Mouse (Mus musculus) lung, adult 2 months (tissue): ENCODE results near the gene Fkbp10. TPM values are rescaled to one million over a fixed set of nuclear protein-coding genes. Genes with fewer than 3 reads are reported as not detected.

Experiments used
- DNase-seq: peaks from one replicate; pipeline ENCODE4 v3.0.0; 2022
- H3K4me1 ChIP-seq: fragments of 200-500 bp; 2 replicates; pipeline ENCODE4 v1.6.1; 2011; ENCODE audit warnings: low read length; ENCODE audit not compliant: control insufficient read depth, insufficient read depth
- H3K4me3 ChIP-seq: fragments of 200-500 bp; replicated peaks from 2 replicates; pipeline ENCODE3; 2011; ENCODE audit warnings: low read depth, mild to moderate bottlenecking, control low read depth, low read length; ENCODE audit errors: extremely low read depth
- CTCF ChIP-seq: fragments of 200-500 bp; IDR thresholded peaks from 2 replicates; pipeline ENCODE4 v1.5.1; 2011; ENCODE audit warnings: mild to moderate bottlenecking, low read length, control low read depth; ENCODE audit not compliant: insufficient read depth
- POLR2A ChIP-seq: fragments of 200-500 bp; IDR thresholded peaks from 2 replicates; pipeline ENCODE4 v1.6.1; 2011; ENCODE audit warnings: low read depth, mild to moderate bottlenecking, control low read depth, low read length, borderline replicate concordance; ENCODE audit errors: extremely low read depth
- WGBS: fragments of 180-500 bp; shearing (Covaris S2); methylation state at CpG from one replicate; pipeline ENCODE4 v1.1.7; 2018; 5-methylcytosine and 5-hydroxymethylcytosine counted together
- polyA plus RNA-seq: library from polyadenylated mRNA; depleted of rRNA; stranded (reverse); fragments of >200 nt; gene quantifications from 2 replicates; pipeline ENCODE4 v1.2.3, GENCODE M21; 2012; rRNA removed

Gene Fkbp10
- polyA plus RNA-seq = 41.5 and 42.5 TPM in 2 replicates

DNA sequence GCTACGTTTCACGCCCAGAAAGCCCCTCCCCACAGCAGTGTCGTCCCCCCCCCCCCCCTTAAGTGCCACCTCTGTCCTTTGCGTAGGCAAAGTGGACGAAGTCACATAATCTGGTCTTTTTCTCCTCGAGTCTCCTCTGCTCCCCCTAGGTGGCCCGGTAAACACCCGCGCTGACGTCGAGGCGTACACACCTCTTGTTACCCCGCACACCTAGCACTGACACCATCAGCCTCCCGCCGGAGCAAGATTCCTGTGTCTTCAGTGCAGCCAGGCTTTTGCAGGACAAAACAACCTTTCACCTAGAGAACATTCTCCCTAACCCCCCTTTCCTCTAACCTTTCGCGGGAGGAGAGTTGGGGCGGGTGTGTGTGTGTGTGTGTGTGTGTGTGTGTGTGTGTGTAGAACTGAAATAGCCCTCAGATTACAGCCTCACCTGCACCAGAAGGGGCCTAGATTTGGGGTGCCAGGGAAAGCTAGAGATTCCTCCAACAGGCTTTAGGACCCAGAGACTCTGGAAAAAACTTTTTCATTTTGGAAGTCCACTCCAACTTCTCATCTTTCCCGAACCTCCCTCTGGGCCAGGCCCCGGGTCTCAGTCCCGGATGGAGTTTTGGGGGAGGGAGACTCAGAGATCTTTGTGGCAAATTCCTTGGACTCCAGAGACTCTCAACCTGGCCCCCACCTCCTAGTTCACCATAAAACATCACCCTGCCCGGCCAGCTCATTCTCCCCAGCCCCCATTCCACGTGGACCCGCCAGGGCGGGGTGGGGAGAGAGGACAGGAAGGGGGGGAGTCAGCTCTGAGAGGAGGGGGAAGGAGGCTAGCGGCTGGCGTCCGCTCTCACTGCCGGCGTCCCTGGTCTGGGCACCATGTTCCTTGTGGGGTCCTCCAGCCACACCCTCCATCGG is at the start of gene Fkbp10:
Fkbp10 (plus strand) TSS at position 784 of the 909 bp plus-strand sequence.
- peak within 1 kb of the TSS; percentile 62 for H3K4me3 ChIP-seq
- TF ChIP-seq POLR2A = no peak
- TF ChIP-seq CTCF = no peak
- WGBS = 1% methylated on average over 31 of the region's 31 CpGs
- DNase-seq = peak; percentile 46
- H3K4me1 ChIP-seq = peaks cover 2% of the 10 kb centered on the region; the same call in 1 of the 2 replicates

DNA sequence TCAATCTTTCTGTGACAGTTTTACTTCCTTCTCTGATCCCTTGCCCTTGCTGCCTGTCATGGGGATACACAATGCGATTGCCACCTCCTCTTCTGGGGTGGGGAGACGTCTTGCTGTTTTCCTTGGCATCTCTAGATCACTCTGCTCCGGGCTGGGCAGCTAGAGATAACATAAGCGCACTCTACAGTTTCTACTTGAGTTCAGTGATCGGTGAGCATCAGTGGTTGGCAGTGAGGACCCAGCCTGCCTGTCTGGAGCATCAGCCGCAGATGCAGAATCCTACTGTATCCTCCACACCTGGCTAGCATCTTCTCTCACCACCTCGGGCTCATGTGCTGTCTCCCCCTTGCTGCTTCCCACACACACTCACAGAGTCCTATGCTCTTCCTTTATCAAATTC is 46.4 kb upstream of the Fkbp10 start:
- peaks cover 4% of the 10 kb centered on the region; the same call in 1 of the 2 replicates for H3K4me1 ChIP-seq
- TF ChIP-seq CTCF (no peak), POLR2A (peak; percentile 5; the same call in 1 of the 2 replicates)
- H3K4me3 ChIP-seq = no peak overlapping the region
- 51% methylated on average over 7 of the region's 7 CpGs for WGBS
- DNase-seq = no peak

DNA sequence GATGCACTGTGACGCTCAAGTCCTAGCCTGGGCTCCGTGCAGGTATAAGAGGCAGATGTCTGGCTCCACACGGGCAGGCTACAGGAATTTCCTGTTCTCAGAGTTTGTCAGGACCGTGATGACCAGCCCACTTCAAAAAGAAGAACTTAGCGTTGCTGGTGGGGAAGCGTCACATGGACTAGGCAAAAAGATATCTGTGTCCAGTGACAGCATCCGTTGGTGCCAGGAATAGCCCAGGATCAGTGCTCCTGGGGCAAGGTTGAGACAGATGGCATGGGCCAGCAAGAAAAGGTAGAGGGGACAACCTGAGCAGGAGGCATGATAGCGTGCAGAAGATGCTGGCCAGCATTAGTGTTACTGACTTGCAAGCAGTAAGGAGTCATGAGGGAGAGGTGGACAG is 45.7 kb upstream of the Fkbp10 start:
- WGBS = 52% methylated on average over 8 of the region's 8 CpGs
- H3K4me1 ChIP-seq = peaks cover 4% of the 10 kb centered on the region; the same call in 1 of the 2 replicates
- no peak for DNase-seq
- H3K4me3 ChIP-seq = no peak overlapping the region
- no peak for TF ChIP-seq CTCF
- TF ChIP-seq POLR2A = no peak

DNA sequence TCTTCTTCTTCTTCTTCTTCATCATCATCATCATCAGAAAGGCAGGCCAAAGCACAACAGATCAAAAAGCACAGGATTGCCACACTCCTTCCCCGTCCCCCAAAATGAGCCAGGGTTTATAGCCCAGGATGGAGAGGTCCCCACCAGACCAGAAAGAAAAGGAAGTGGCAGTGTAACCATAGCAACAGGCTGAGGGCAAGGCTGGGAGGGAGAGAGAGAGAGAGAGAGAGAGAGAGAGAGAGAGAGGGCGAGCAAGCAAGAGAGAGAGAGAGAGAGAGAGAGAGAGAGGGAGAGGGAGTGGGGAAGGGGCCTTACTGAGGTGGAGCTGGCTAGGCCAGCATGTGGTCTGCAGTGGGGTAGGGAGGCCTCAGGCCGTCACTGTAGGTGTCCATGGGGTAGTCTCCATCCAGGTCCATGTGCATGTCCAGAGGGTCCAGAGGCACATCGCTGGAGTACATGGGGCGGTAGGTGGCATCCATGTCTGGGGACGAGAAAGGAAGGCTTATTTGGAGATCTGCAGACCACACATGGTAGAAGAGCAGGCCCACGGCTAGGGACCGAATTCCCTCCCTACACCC is 43.4 kb upstream of the Fkbp10 start:
- DNase-seq = no peak
- 78% methylated on average over 7 of the region's 8 CpGs for WGBS
- peaks cover 6% of the 10 kb centered on the region; the same call in 1 of the 2 replicates for H3K4me1 ChIP-seq
- TF ChIP-seq POLR2A = no peak
- no peak for TF ChIP-seq CTCF
- no peak overlapping the region for H3K4me3 ChIP-seq

DNA sequence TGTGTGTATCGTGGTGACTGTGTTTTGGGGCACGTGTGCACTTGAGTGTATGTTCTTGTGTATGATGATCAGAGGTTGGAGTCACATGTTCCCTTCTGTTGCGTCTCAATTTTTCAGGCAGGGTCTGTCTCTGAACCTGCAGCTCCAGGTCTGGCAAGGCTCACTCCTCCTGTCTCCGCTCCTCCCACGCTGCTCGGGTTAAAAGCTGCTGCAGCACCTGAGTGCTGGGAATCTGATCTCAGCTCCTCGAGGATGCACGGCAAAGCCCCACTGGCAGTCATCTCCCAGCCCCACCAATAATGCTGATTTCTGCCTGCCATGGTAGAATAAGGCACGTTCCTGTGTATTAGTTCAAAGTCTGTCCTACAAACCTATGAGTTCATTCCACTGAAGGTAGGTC is 40.4 kb upstream of the Fkbp10 start:
- DNase-seq = no peak
- Histone ChIP-seq H3K4me1 (peaks cover 6% of the 10 kb centered on the region; the same call in 1 of the 2 replicates), H3K4me3 (no peak overlapping the region)
- WGBS = 87% methylated on average over 9 of the region's 9 CpGs
- TF ChIP-seq POLR2A = no peak
- TF ChIP-seq CTCF = no peak

DNA sequence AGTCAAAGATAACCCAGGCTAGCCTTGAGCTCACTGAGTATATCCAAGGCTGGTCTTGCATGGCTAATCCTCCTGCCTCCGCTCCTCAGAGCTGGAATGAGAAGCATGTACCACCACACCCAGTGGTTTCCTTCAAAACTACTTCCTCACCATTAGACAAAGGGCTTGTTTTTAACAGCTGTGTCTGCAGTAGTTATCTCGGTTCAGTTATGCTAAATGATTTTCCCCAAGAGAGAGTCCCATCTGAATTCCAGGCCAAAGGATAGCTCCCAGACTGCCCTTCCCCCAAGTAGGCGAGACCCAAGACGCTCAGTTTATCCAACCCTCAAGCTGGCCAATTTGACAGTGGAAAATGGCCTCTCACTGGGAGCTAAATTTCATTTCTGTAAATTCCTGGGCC is 39.5 kb upstream of the Fkbp10 start:
- 45% methylated on average over 4 of the region's 4 CpGs for WGBS
- no peak overlapping the region for H3K4me3 ChIP-seq
- no peak for DNase-seq
- TF ChIP-seq POLR2A (no peak), CTCF (no peak)
- peaks cover 6% of the 10 kb centered on the region; the same call in 1 of the 2 replicates for H3K4me1 ChIP-seq

DNA sequence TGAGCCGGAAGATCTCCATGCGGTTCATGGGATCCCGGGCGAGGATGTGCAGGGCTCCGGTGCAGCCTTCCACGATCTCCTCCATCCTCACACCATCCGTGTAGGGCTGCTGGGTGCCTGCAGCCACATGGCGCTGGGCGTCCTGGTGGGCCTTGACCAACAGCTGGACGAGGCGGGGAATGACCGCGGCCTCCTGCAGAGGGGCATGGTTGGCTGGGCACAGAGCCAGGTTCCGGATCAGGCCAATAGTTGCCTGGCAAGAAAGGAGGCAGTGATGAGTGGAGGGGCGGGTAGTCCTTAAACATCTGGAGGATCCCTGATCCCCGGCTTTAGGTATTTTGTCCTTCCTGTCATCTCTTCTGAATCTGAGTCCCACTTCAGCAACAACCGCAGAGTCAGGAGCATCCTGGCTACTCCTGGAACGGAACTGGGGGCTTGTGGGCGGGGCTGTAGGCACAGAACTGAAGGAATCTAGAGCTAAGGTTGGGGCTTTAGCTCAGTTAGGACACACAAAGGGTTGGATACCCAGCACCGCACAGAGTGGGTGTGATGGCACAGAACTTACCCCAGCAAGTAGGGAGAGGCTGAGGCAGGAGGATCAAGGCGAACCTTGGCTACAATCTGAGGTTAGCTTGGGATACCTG is 38.6 kb upstream of the Fkbp10 start:
- Histone ChIP-seq H3K4me3 (no peak overlapping the region), H3K4me1 (peaks cover 6% of the 10 kb centered on the region; the same call in 1 of the 2 replicates)
- DNase-seq = no peak
- TF ChIP-seq POLR2A (no peak), CTCF (no peak)
- WGBS = 76% methylated on average over 21 of the region's 21 CpGs

DNA sequence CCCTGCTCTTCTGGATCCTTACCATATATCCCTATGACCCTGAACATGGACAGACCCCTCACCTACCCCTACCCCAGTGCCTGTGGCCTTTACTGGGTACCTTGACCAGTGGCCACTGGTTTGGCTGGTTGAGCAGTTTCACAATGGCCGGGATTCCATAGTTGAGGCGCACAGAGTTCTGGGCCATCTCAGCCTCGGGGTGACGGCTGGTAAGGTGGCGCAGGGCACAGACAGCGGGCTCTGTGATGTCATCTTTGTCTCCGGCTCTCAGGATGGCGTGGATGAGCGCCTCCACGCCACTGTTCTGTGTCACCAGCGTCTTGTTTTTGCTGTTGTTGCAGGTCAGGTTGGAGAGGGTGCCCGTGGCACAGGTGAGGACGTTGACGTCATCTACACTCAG is 37.5 kb upstream of the Fkbp10 start:
- whole genome bisulfite sequencing = 93% methylated on average over 14 of the region's 14 CpGs
- Histone ChIP-seq H3K4me1 (peaks cover 6% of the 10 kb centered on the region; the same call in 1 of the 2 replicates), H3K4me3 (no peak overlapping the region)
- TF ChIP-seq POLR2A (no peak), CTCF (no peak)
- DNase-seq = no peak

DNA sequence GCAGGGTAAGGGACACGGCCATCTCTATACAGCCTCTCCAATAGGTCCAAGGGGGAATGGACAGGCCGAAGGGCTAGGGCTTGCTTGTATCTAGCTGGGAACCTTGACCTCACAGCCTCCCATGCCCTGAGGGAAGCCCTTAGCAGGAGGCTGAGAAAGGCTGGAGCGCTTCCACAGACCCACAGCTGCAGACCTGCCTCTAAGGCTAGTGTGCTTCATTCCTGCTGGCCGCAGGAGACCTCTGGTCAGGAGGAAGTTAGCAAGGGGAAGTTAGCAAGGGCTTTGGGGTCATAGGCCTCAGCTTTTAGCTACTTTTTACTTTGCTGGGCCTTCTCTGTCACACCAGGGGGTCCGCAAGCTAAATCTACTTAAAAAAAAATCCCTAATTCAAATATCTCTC is 37.1 kb upstream of the Fkbp10 start:
- Histone ChIP-seq H3K4me3 (no peak overlapping the region), H3K4me1 (peaks cover 6% of the 10 kb centered on the region; the same call in 1 of the 2 replicates)
- 87% methylated on average over 5 of the region's 5 CpGs for WGBS
- TF ChIP-seq POLR2A = no peak
- TF ChIP-seq CTCF = no peak
- no peak for DNase-seq
